In the genomic region with DNA sequence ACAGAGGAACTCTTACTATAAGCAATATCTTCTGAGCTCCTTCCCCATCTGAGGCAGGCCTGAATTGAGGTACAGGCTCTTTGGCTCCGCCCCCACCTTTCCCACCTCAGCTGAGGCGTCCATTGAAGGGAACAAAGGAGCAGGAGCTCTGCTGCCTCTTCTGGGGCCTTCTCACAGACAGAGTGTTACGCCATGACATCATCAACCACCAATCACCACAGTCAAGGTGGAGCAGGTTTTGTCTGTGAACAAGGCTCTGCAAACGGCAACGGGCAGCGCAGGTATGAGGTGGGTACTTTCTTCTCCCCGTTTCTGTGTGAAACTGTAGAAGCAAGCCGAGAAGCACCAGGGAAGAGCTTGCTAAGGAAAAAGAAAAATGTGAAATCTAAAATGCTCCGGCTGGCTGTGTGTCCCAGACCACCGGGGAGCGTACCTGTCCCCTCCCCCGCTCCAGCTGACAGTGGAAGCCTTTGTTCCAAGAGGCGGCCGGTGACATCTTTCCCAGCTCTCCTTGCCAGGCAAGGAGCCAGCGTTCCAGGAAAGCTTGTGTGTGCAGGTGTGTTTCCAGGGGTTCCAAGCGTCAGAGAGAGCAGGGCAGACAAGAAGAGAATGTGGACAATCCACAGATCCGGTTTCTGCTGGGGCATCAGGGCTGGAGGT, we compare ENCODE assay signal across 8 mouse cellular contexts.
DNase-seq lines count a peak whose midpoint lies in the region; ATAC-seq and TF ChIP-seq lines count a peak whose summit lies in the region.

No protein-coding gene starts in this region.

- no peaks in the 10 kb centered on the region for H3K36me3 ChIP-seq in heart, postnatal 0 days (replicated peaks; ENCODE audit: control insufficient read depth, insufficient read depth, low read length)
- H3K36me3 ChIP-seq in embryonic facial prominence, embryonic 10.5 days (replicated peaks) = no peaks in the 10 kb centered on the region; the same call in 1 of the 2 replicates

- peak overlapping the region; percentile 68 for H3K27ac ChIP-seq in heart, postnatal 0 days (ENCODE audit: low read depth)
- H3K27ac ChIP-seq in embryonic facial prominence, embryonic 10.5 days (replicated peaks) = peak overlapping the region; percentile 82

- DNase-seq in heart, postnatal 0 days (ENCODE audit: low spot score) = no peak
- DNase-seq in heart, adult 8-10 months (ENCODE audit: low spot score) = no peak
- DNase-seq in embryonic facial prominence, embryonic 10.5 days (ENCODE audit: low spot score) = peak; percentile 65
- peak; percentile 53 for DNase-seq in kidney, adult 18-20 months
- peak; percentile 41 for DNase-seq in lung, postnatal 10 days
- peak; percentile 81 for DNase-seq in yolk sac, embryonic 10.5 days (ENCODE audit: low spot score)
- no peak for DNase-seq in spleen, postnatal 4 days (ENCODE audit: low spot score in 2 of 2)

- H3K4me3 ChIP-seq in heart, postnatal 0 days (ENCODE audit: low read depth, low read length) = no peak overlapping the region
- H3K4me3 ChIP-seq in embryonic facial prominence, embryonic 10.5 days = peak overlapping the region; percentile 40

- WGBS in heart, postnatal 0 days = 44% methylated on average over 17 of the region's 17 CpGs
- WGBS in embryonic facial prominence, embryonic 10.5 days = 29% methylated on average over 17 of the region's 17 CpGs

- no peak overlapping the region for H3K4me2 ChIP-seq in heart, postnatal 0 days (ENCODE audit: low read depth, low read length)

- no peak for ATAC-seq in heart, postnatal 0 days (ENCODE audit: insufficient read depth, low read depth)
- ATAC-seq in megakaryocyte, adult 5-6 weeks (ENCODE audit: poor library complexity, severe bottlenecking) = no peak

- no peaks in the 10 kb centered on the region for H3K9me3 ChIP-seq in heart, postnatal 0 days (replicated peaks; ENCODE audit: control insufficient read depth, low read length)
- no peaks in the 10 kb centered on the region for H3K9me3 ChIP-seq in embryonic facial prominence, embryonic 10.5 days

- no peak for TF ChIP-seq EP300 in heart, postnatal 0 days (IDR thresholded peaks at IDR 0.05; ENCODE audit: low read depth)

- TF ChIP-seq CTCF in heart, postnatal 0 days (IDR thresholded peaks at IDR 0.05; ENCODE audit: low read depth) = no peak

- no peaks in the 10 kb centered on the region for H3K27me3 ChIP-seq in heart, postnatal 0 days (ENCODE audit: control insufficient read depth, insufficient read depth, low read length)
- H3K27me3 ChIP-seq in embryonic facial prominence, embryonic 10.5 days (replicated peaks; ENCODE audit: low read depth, poor library complexity, severe bottlenecking) = no peaks in the 10 kb centered on the region

- peaks cover 57% of the 10 kb centered on the region for H3K4me1 ChIP-seq in heart, postnatal 0 days (ENCODE audit: control insufficient read depth, insufficient read depth)
- H3K4me1 ChIP-seq in embryonic facial prominence, embryonic 10.5 days = peaks cover 64% of the 10 kb centered on the region

- H3K9ac ChIP-seq in heart, postnatal 0 days (replicated peaks; ENCODE audit: low read depth, low read length) = 0 out of 2 replicates have a peak overlapping the region, but pooled peaks have one; percentile 9

Comparison
In these comparisons a context has a peak if more than half of its experiments do, and no peak if none do; other contexts are left out.
1. DNase-seq: peak in embryonic facial prominence, embryonic 10.5 days (single experiment), kidney, adult 18-20 months (single experiment), lung, postnatal 10 days (single experiment) and yolk sac, embryonic 10.5 days (single experiment); none in heart, postnatal 0 days (single experiment), heart, adult 8-10 months (single experiment) and spleen, postnatal 4 days (0 of 2).